Mouse (Mus musculus): Measurements from ENCODE around the gene Spock2. TPM values are rescaled to one million over a fixed set of nuclear protein-coding genes. Genes with fewer than 3 reads are reported as not detected.

Gene Spock2
- 100 to 1,000 TPM; 446 to 471 TPM for total RNA-seq (2021)
- long read RNA-seq, partial matches to known transcripts, result 1 of 125 reads
- long read RNA-seq, other reads (novel, unspliced or antisense), result 124 of 125 reads

GRCm38 (mm10) chr10:60106146-60106530 lies at the start of gene Spock2:
Spock2 (plus strand) TSS chr10:60106219.
- DNase-seq (ENCODE audit: low spot score in 2 of 2), result peak; percentile 71 to 74

GRCm38 (mm10) chr10:60062173-60062572 lies 43.8 kb upstream of the Spock2 start:
- no peak for DNase-seq (ENCODE audit: low spot score in 2 of 2)

GRCm38 (mm10) chr10:60062931-60063330 lies 43.1 kb upstream of the Spock2 start:
- DNase-seq (ENCODE audit: low spot score in 2 of 2), result no peak

- DNase-seq (ENCODE audit: low spot score in 2 of 2), result peak; percentile 34 to 47
Observed at GRCm38 (mm10) chr10:60066524-60066923, 39.5 kb upstream of the Spock2 start.

- no peak for DNase-seq (ENCODE audit: low spot score in 2 of 2)
Observed at GRCm38 (mm10) chr10:60075159-60075558, 30.9 kb upstream of the Spock2 start.

- DNase-seq (ENCODE audit: low spot score in 2 of 2), result no peak
Observed at GRCm38 (mm10) chr10:60077226-60077625, 28.8 kb upstream of the Spock2 start.

GRCm38 (mm10) chr10:60077736-60078560 lies 28.1 kb upstream of the Spock2 start:
- DNase-seq (ENCODE audit: low spot score in 2 of 2), result no peak

- peak; percentile 34 to 37 for DNase-seq (ENCODE audit: low spot score in 2 of 2)
Observed at GRCm38 (mm10) chr10:60078561-60078917, 27.5 kb upstream of the Spock2 start.

- no peak for DNase-seq (ENCODE audit: low spot score in 2 of 2)
Observed at GRCm38 (mm10) chr10:60080171-60080570, 25.8 kb upstream of the Spock2 start.

GRCm38 (mm10) chr10:60080601-60080981 lies 25.4 kb upstream of the Spock2 start:
- no peak for DNase-seq (ENCODE audit: low spot score in 2 of 2)

GRCm38 (mm10) chr10:60080982-60081825 lies 24.8 kb upstream of the Spock2 start:
- peak; percentile 24 to 33 for DNase-seq (ENCODE audit: low spot score in 2 of 2)

GRCm38 (mm10) chr10:60081905-60082304 lies 24.1 kb upstream of the Spock2 start:
- DNase-seq (ENCODE audit: low spot score in 2 of 2), result no peak

- peak; percentile 47 to 57 for DNase-seq (ENCODE audit: low spot score in 2 of 2)
Observed at GRCm38 (mm10) chr10:60084065-60084464, 22.0 kb upstream of the Spock2 start.

GRCm38 (mm10) chr10:60092311-60092710 lies 13.7 kb upstream of the Spock2 start:
- no peak for DNase-seq (ENCODE audit: low spot score in 2 of 2)

GRCm38 (mm10) chr10:60093751-60094150 lies 12.3 kb upstream of the Spock2 start:
- DNase-seq (ENCODE audit: low spot score in 2 of 2), result no peak

GRCm38 (mm10) chr10:60095558-60095957 lies 10.5 kb upstream of the Spock2 start:
- no peak for DNase-seq (ENCODE audit: low spot score in 2 of 2)

GRCm38 (mm10) chr10:60096302-60096701 lies 9.7 kb upstream of the Spock2 start:
- no peak for DNase-seq (ENCODE audit: low spot score in 2 of 2)

- DNase-seq (ENCODE audit: low spot score in 2 of 2), result no peak
Observed at GRCm38 (mm10) chr10:60097146-60097545, 8.9 kb upstream of the Spock2 start.

GRCm38 (mm10) chr10:60097774-60098173 lies 8.2 kb upstream of the Spock2 start:
- no peak for DNase-seq (ENCODE audit: low spot score in 2 of 2)

- DNase-seq (ENCODE audit: low spot score in 2 of 2), result no peak
Observed at GRCm38 (mm10) chr10:60105391-60106145, 451 bp upstream of the Spock2 start.

- peak; percentile 76 to 77 for DNase-seq (ENCODE audit: low spot score in 2 of 2)
Observed at GRCm38 (mm10) chr10:60106531-60107186, 640 bp downstream of the Spock2 start.

All from layer of hippocampus, postnatal 10 days (tissue).